Mouse (Mus musculus) forebrain, embryonic 11.5 days (tissue): ENCODE measurements at regions not wholly inside any gene's neighbourhood (a gene's known extent, or its start where the extent isn't known, plus 50 kb on each side); places are given as distances from the start of the nearest gene placed in this dataset.

Experiments
- ATAC-seq: fragments of 200-750 bp; cut with Nextera tagmentation; replicated peaks from 2 replicates; pipeline ENCODE4 v1.8.0; 2017; ENCODE audit warnings: moderate TSS enrichment; ENCODE audit not compliant: low FRiP score
- DNase-seq: peaks from one replicate; pipeline ENCODE4 v3.0.0-alpha.2; 2017; ENCODE audit warnings: low spot score
- H3K27ac ChIP-seq: fragments of 300-500 bp; sonication (generic); 2 replicates; pipeline ENCODE4 v1.5.1; 2014; ENCODE audit warnings: low read depth, low read length
- H3K27me3 ChIP-seq: fragments of 300-500 bp; sonication (generic); 2 replicates; pipeline ENCODE4 v1.6.1; 2014; ENCODE audit warnings: mild to moderate bottlenecking, low read length, mixed read lengths; ENCODE audit not compliant: control insufficient read depth, insufficient read depth
- H3K36me3 ChIP-seq: fragments of 300-500 bp; sonication (generic); 2 replicates; pipeline ENCODE4 v1.6.1; 2014; ENCODE audit warnings: mild to moderate bottlenecking, low read length, moderate library complexity, mixed read lengths; ENCODE audit not compliant: control insufficient read depth, insufficient read depth
- H3K4me1 ChIP-seq: fragments of 300-500 bp; sonication (generic); replicated peaks from 2 replicates; pipeline ENCODE4 v1.6.1; 2014; ENCODE audit warnings: low read length, mixed read lengths; ENCODE audit not compliant: control insufficient read depth, insufficient read depth
- H3K4me2 ChIP-seq: fragments of 300-500 bp; sonication (generic); 2 replicates; pipeline ENCODE4 v1.6.1; 2014; ENCODE audit warnings: low read depth, mild to moderate bottlenecking, low read length, moderate library complexity, mixed read lengths; ENCODE audit not compliant: severe bottlenecking
- H3K4me3 ChIP-seq: fragments of 300-500 bp; sonication (generic); 2 replicates; pipeline ENCODE4 v1.5.1; 2014; ENCODE audit warnings: low read depth, low read length
- H3K9ac ChIP-seq: fragments of 300-500 bp; sonication (generic); 2 replicates; pipeline ENCODE4 v1.6.1; 2014; ENCODE audit warnings: low read length
- H3K9me3 ChIP-seq: fragments of 300-500 bp; sonication (generic); 2 replicates; pipeline ENCODE4 v1.6.1; 2016; ENCODE audit warnings: low read length, mixed read lengths; ENCODE audit not compliant: control insufficient read depth
- WGBS: fragments of 180-500 bp; shearing (Covaris S2); extraction: QIAGEN DNeasy Blood & Tissue Kit; methylation state at CpG from one replicate; pipeline ENCODE4 v1.1.7; 2014; 5-methylcytosine and 5-hydroxymethylcytosine counted together

GRCm38 (mm10) chr1:149028316-149028715, 932.8 kb downstream of the Pla2g4a start:
- Histone ChIP-seq H3K27ac (no peak overlapping the region), H3K4me1 (no peaks in the 10 kb centered on the region), H3K4me2 (no peak overlapping the region), H3K4me3 (no peak overlapping the region), H3K36me3 (no peaks in the 10 kb centered on the region), H3K27me3 (no peaks in the 10 kb centered on the region), H3K9me3 (no peaks in the 10 kb centered on the region), H3K9ac (no peak overlapping the region)
- DNase-seq (no peak), ATAC-seq (no peak)
- WGBS: 89% methylated on average over 3 of the region's 3 CpGs

- H3K9me3 ChIP-seq: no peaks in the 10 kb centered on the region
- no peak for ATAC-seq
- no peaks in the 10 kb centered on the region for H3K27me3 ChIP-seq
Observed at GRCm38 (mm10) chr1:149021734-149022133, 939.4 kb downstream of the Pla2g4a start.

GRCm38 (mm10) chr1:149021273-149021672, 939.8 kb downstream of the Pla2g4a start:
- 95% methylated on average over 1 of the region's 1 CpGs for WGBS
- no peak overlapping the region for H3K9ac ChIP-seq
- no peak overlapping the region for H3K27ac ChIP-seq
- ATAC-seq (no peak), DNase-seq (no peak)
- H3K36me3 ChIP-seq: no peaks in the 10 kb centered on the region
- H3K4me3 ChIP-seq: no peak overlapping the region
- no peaks in the 10 kb centered on the region for H3K27me3 ChIP-seq
- no peaks in the 10 kb centered on the region for H3K9me3 ChIP-seq
- H3K4me2 ChIP-seq: no peak overlapping the region
- no peaks in the 10 kb centered on the region for H3K4me1 ChIP-seq

More at GRCm38 (mm10) chr1:149021734-149022133, 939.4 kb downstream of the Pla2g4a start:
- no peaks in the 10 kb centered on the region for H3K36me3 ChIP-seq
- H3K4me2 ChIP-seq: no peak overlapping the region
- DNase-seq: no peak
- H3K4me3 ChIP-seq: no peak overlapping the region
- H3K4me1 ChIP-seq: no peaks in the 10 kb centered on the region
- no peak overlapping the region for H3K9ac ChIP-seq
- no peak overlapping the region for H3K27ac ChIP-seq

GRCm38 (mm10) chr1:149014559-149014958, 946.5 kb downstream of the Pla2g4a start:
- Histone ChIP-seq H3K4me3 (no peak overlapping the region), H3K9ac (no peak overlapping the region), H3K9me3 (no peaks in the 10 kb centered on the region), H3K27me3 (no peaks in the 10 kb centered on the region), H3K27ac (no peak overlapping the region), H3K36me3 (no peaks in the 10 kb centered on the region), H3K4me1 (no peaks in the 10 kb centered on the region), H3K4me2 (no peak overlapping the region)
- WGBS: 93% methylated on average over 4 of the region's 4 CpGs
- DNase-seq (no peak), ATAC-seq (no peak)

- ATAC-seq: no peak
- Histone ChIP-seq H3K4me1 (no peaks in the 10 kb centered on the region), H3K9me3 (no peaks in the 10 kb centered on the region), H3K9ac (no peak overlapping the region), H3K36me3 (no peaks in the 10 kb centered on the region), H3K4me3 (no peak overlapping the region), H3K4me2 (no peak overlapping the region), H3K27me3 (no peaks in the 10 kb centered on the region), H3K27ac (no peak overlapping the region)
- no peak for DNase-seq
Observed at GRCm38 (mm10) chr1:149010767-149011166, 950.3 kb downstream of the Pla2g4a start.

- Histone ChIP-seq H3K9me3 (no peaks in the 10 kb centered on the region), H3K27me3 (no peaks in the 10 kb centered on the region), H3K9ac (no peak overlapping the region), H3K4me3 (no peak overlapping the region), H3K4me2 (no peak overlapping the region), H3K36me3 (no peaks in the 10 kb centered on the region), H3K4me1 (no peaks in the 10 kb centered on the region), H3K27ac (no peak overlapping the region)
- no peak for ATAC-seq
- 81% methylated on average over 3 of the region's 3 CpGs for WGBS
- DNase-seq: no peak
Observed at GRCm38 (mm10) chr1:149000092-149000491, 961.0 kb downstream of the Pla2g4a start.

- H3K4me3 ChIP-seq: no peak overlapping the region
- WGBS: 68% methylated on average over 1 of the region's 1 CpGs
- no peaks in the 10 kb centered on the region for H3K27me3 ChIP-seq
- no peak overlapping the region for H3K4me2 ChIP-seq
- no peaks in the 10 kb centered on the region for H3K4me1 ChIP-seq
- H3K36me3 ChIP-seq: no peaks in the 10 kb centered on the region
- no peak overlapping the region for H3K27ac ChIP-seq
- H3K9me3 ChIP-seq: no peaks in the 10 kb centered on the region
- ATAC-seq: peak; percentile 63; the same call in 1 of the 2 replicates
- no peak overlapping the region for H3K9ac ChIP-seq
- no peak for DNase-seq
Observed at GRCm38 (mm10) chr1:148993586-148993985, 967.5 kb downstream of the Pla2g4a start.

- 90% methylated on average over 5 of the region's 5 CpGs for WGBS
- Histone ChIP-seq H3K4me1 (no peaks in the 10 kb centered on the region), H3K27ac (no peak overlapping the region), H3K36me3 (no peaks in the 10 kb centered on the region), H3K9me3 (no peaks in the 10 kb centered on the region), H3K4me3 (no peak overlapping the region), H3K27me3 (no peaks in the 10 kb centered on the region), H3K4me2 (no peak overlapping the region), H3K9ac (no peak overlapping the region)
- DNase-seq (no peak), ATAC-seq (no peak)
Observed at GRCm38 (mm10) chr1:148977377-148977776, 983.7 kb downstream of the Pla2g4a start.

- H3K27me3 ChIP-seq: no peaks in the 10 kb centered on the region
- no peak overlapping the region for H3K27ac ChIP-seq
- no peak overlapping the region for H3K4me3 ChIP-seq
- H3K4me1 ChIP-seq: no peaks in the 10 kb centered on the region
- H3K36me3 ChIP-seq: no peaks in the 10 kb centered on the region
- no peak overlapping the region for H3K4me2 ChIP-seq
- H3K9me3 ChIP-seq: no peaks in the 10 kb centered on the region
- H3K9ac ChIP-seq: no peak overlapping the region
- ATAC-seq (peak; percentile 24; the same call in 1 of the 2 replicates), DNase-seq (no peak)
Observed at GRCm38 (mm10) chr1:148965358-148965757, 995.7 kb downstream of the Pla2g4a start.
